Mouse (Mus musculus): ENCODE measurements around the gene Gls. TPM values are rescaled to one million over a fixed set of nuclear protein-coding genes. Genes with fewer than 3 reads are reported as not detected.

The Gls gene
- polyA plus RNA-seq, 1 experiment from 2014 or later = 39.5 TPM

- Histone ChIP-seq H3K27me3 (replicated peaks) (no peaks in the 10 kb centered on the region), H3K36me3 (no peaks in the 10 kb centered on the region), H3K9me3 (no peaks in the 10 kb centered on the region), H3K4me2 (replicated peaks) (peak overlapping the region; percentile 65), H3K9ac (peak overlapping the region; percentile 91), H3K4me3 (replicated peaks) (peak overlapping the region; percentile 98), H3K27ac (peak overlapping the region; percentile 97), H3K4me1 (replicated peaks) (no peaks in the 10 kb centered on the region)
- WGBS = under 1% methylated on average over 51 of the region's 69 CpGs
- ATAC-seq = peak; percentile 27
Observed at GRCm38 (mm10) chr1:52231939-52232765, 880 bp downstream of the Gls start.

GRCm38 (mm10) chr1:52230404-52230803, 2.6 kb downstream of the Gls start:
- no peak overlapping the region for H3K9ac ChIP-seq
- no peaks in the 10 kb centered on the region for H3K4me1 ChIP-seq (replicated peaks)
- no peaks in the 10 kb centered on the region for H3K27me3 ChIP-seq (replicated peaks)
- no peak for ATAC-seq
- no peaks in the 10 kb centered on the region for H3K36me3 ChIP-seq
- 0 out of 2 replicates have a peak overlapping the region, but pooled peaks have one; percentile 6 for H3K4me3 ChIP-seq (replicated peaks)
- H3K4me2 ChIP-seq (replicated peaks) = peak overlapping the region; percentile 65
- H3K9me3 ChIP-seq = no peaks in the 10 kb centered on the region
- WGBS = 60% methylated on average over 1 of the region's 1 CpGs
- no peak overlapping the region for H3K27ac ChIP-seq

- no peak overlapping the region for H3K27ac ChIP-seq
- H3K9me3 ChIP-seq = no peaks in the 10 kb centered on the region
- no peak overlapping the region for H3K4me2 ChIP-seq (replicated peaks)
- no peak overlapping the region for H3K4me3 ChIP-seq (replicated peaks)
- ATAC-seq = no peak
- no peaks in the 10 kb centered on the region for H3K36me3 ChIP-seq
- no peaks in the 10 kb centered on the region for H3K4me1 ChIP-seq (replicated peaks)
- WGBS = 81% methylated on average over 6 of the region's 6 CpGs
- no peak overlapping the region for H3K9ac ChIP-seq
- H3K27me3 ChIP-seq (replicated peaks) = no peaks in the 10 kb centered on the region
Observed at GRCm38 (mm10) chr1:52228178-52228577, 4.9 kb downstream of the Gls start.

GRCm38 (mm10) chr1:52226416-52226815, 6.6 kb downstream of the Gls start:
- Histone ChIP-seq H3K36me3 (no peaks in the 10 kb centered on the region), H3K4me3 (replicated peaks) (no peak overlapping the region), H3K4me1 (replicated peaks) (no peaks in the 10 kb centered on the region), H3K27ac (no peak overlapping the region), H3K27me3 (replicated peaks) (no peaks in the 10 kb centered on the region), H3K9me3 (no peaks in the 10 kb centered on the region), H3K9ac (no peak overlapping the region), H3K4me2 (replicated peaks) (no peak overlapping the region)
- ATAC-seq = no peak

- H3K36me3 ChIP-seq = no peaks in the 10 kb centered on the region
- no peaks in the 10 kb centered on the region for H3K27me3 ChIP-seq (replicated peaks)
- no peak overlapping the region for H3K4me2 ChIP-seq (replicated peaks)
- H3K9ac ChIP-seq = no peak overlapping the region
- no peaks in the 10 kb centered on the region for H3K4me1 ChIP-seq (replicated peaks)
- no peaks in the 10 kb centered on the region for H3K9me3 ChIP-seq
- H3K27ac ChIP-seq = no peak overlapping the region
- ATAC-seq = no peak
- no peak overlapping the region for H3K4me3 ChIP-seq (replicated peaks)
Observed at GRCm38 (mm10) chr1:52216766-52217165, 16.3 kb downstream of the Gls start.

GRCm38 (mm10) chr1:52182992-52183391, 50.0 kb downstream of the Gls start:
- ATAC-seq = no peak
- H3K4me1 ChIP-seq (replicated peaks) = no peaks in the 10 kb centered on the region
- no peaks in the 10 kb centered on the region for H3K27me3 ChIP-seq (replicated peaks)
- H3K4me2 ChIP-seq (replicated peaks) = no peak overlapping the region
- H3K9me3 ChIP-seq = no peaks in the 10 kb centered on the region
- WGBS = 87% methylated on average over 2 of the region's 2 CpGs
- H3K4me3 ChIP-seq (replicated peaks) = no peak overlapping the region
- H3K36me3 ChIP-seq = peaks cover 4% of the 10 kb centered on the region; the same call in 1 of the 2 replicates
- H3K27ac ChIP-seq = no peak overlapping the region
- no peak overlapping the region for H3K9ac ChIP-seq

GRCm38 (mm10) chr1:52181994-52182393, 51.0 kb downstream of the Gls start:
- no peaks in the 10 kb centered on the region for H3K36me3 ChIP-seq
- H3K9ac ChIP-seq = no peak overlapping the region
- no peaks in the 10 kb centered on the region for H3K27me3 ChIP-seq (replicated peaks)
- H3K4me3 ChIP-seq (replicated peaks) = no peak overlapping the region
- 0 out of 2 replicates have a peak, but pooled peaks cover under 1% of the 10 kb centered on the region for H3K4me1 ChIP-seq (replicated peaks)
- H3K27ac ChIP-seq = no peak overlapping the region
- no peak overlapping the region for H3K4me2 ChIP-seq (replicated peaks)
- no peak for ATAC-seq
- H3K9me3 ChIP-seq = no peaks in the 10 kb centered on the region

GRCm38 (mm10) chr1:52179939-52180568, 53.0 kb downstream of the Gls start:
- 0 out of 2 replicates have a peak, but pooled peaks cover 5% of the 10 kb centered on the region for H3K4me1 ChIP-seq (replicated peaks)
- H3K27me3 ChIP-seq (replicated peaks) = no peaks in the 10 kb centered on the region
- no peak overlapping the region for H3K9ac ChIP-seq
- H3K36me3 ChIP-seq = no peaks in the 10 kb centered on the region
- no peak overlapping the region for H3K27ac ChIP-seq
- H3K4me2 ChIP-seq (replicated peaks) = no peak overlapping the region
- WGBS = 92% methylated on average over 9 of the region's 9 CpGs
- ATAC-seq = no peak
- no peak overlapping the region for H3K4me3 ChIP-seq (replicated peaks)
- no peaks in the 10 kb centered on the region for H3K9me3 ChIP-seq

- no peaks in the 10 kb centered on the region for H3K36me3 ChIP-seq
- 64% methylated on average over 2 of the region's 2 CpGs for WGBS
- no peaks in the 10 kb centered on the region for H3K27me3 ChIP-seq (replicated peaks)
- no peak overlapping the region for H3K4me2 ChIP-seq (replicated peaks)
- H3K4me1 ChIP-seq (replicated peaks) = 0 out of 2 replicates have a peak, but pooled peaks cover 5% of the 10 kb centered on the region
- H3K27ac ChIP-seq = 0 out of 2 replicates have a peak overlapping the region, but pooled peaks have one; percentile 32
- H3K4me3 ChIP-seq (replicated peaks) = no peak overlapping the region
- H3K9me3 ChIP-seq = no peaks in the 10 kb centered on the region
- 0 out of 2 replicates have a peak, but pooled peaks have one; percentile 34 for ATAC-seq
- no peak overlapping the region for H3K9ac ChIP-seq
Observed at GRCm38 (mm10) chr1:52176999-52177398, 56.0 kb downstream of the Gls start.

GRCm38 (mm10) chr1:52175983-52176382, 57.0 kb downstream of the Gls start:
- Histone ChIP-seq H3K36me3 (no peaks in the 10 kb centered on the region), H3K4me1 (replicated peaks) (0 out of 2 replicates have a peak, but pooled peaks cover 5% of the 10 kb centered on the region), H3K27me3 (replicated peaks) (no peaks in the 10 kb centered on the region), H3K9me3 (no peaks in the 10 kb centered on the region), H3K4me3 (replicated peaks) (no peak overlapping the region), H3K27ac (no peak overlapping the region), H3K9ac (no peak overlapping the region), H3K4me2 (replicated peaks) (no peak overlapping the region)
- WGBS = 56% methylated on average over 3 of the region's 3 CpGs
- peak; percentile 62 for ATAC-seq

- peaks cover 5% of the 10 kb centered on the region; the same call in 1 of the 2 replicates for H3K4me1 ChIP-seq (replicated peaks)
- H3K27ac ChIP-seq = no peak overlapping the region
- no peak for ATAC-seq
- no peaks in the 10 kb centered on the region for H3K9me3 ChIP-seq
- H3K36me3 ChIP-seq = no peaks in the 10 kb centered on the region
- no peak overlapping the region for H3K4me2 ChIP-seq (replicated peaks)
- WGBS = 69% methylated on average over 5 of the region's 5 CpGs
- no peaks in the 10 kb centered on the region for H3K27me3 ChIP-seq (replicated peaks)
- H3K9ac ChIP-seq = no peak overlapping the region
- no peak overlapping the region for H3K4me3 ChIP-seq (replicated peaks)
Observed at GRCm38 (mm10) chr1:52175321-52175720, 57.7 kb downstream of the Gls start.

- Histone ChIP-seq H3K9me3 (no peaks in the 10 kb centered on the region), H3K4me1 (replicated peaks) (peaks cover 2% of the 10 kb centered on the region; the same call in 1 of the 2 replicates), H3K4me3 (replicated peaks) (no peak overlapping the region), H3K4me2 (replicated peaks) (no peak overlapping the region), H3K36me3 (no peaks in the 10 kb centered on the region), H3K9ac (no peak overlapping the region), H3K27ac (no peak overlapping the region), H3K27me3 (replicated peaks) (no peaks in the 10 kb centered on the region)
- peak; percentile 54 for ATAC-seq
- WGBS = 49% methylated on average over 8 of the region's 8 CpGs
Observed at GRCm38 (mm10) chr1:52171271-52171670, 61.8 kb downstream of the Gls start.
